Comparison of ENCODE assay signal across 8 mouse cellular contexts in the genomic region with DNA sequence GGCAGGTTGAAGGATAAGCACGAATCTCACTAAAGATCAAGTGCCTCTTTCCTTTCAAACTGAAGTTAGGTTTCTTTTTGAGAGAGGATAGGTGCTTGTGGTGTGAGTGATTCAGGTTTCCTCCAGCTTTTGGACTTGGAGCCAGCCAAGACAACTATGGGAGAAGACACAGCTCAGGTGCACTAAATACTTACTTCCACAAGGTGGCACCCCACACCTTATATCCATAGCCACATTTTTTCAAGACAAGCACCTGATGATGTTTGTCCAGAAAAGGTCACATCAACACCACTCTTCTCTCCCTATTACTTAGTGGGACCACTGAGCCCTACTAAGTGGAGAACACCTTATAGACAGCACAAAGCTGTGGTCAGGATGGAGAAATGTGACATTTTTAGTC. TPM values are rescaled to one million over a fixed set of nuclear protein-coding genes. Genes with fewer than 3 reads are reported as not detected.
DNase-seq lines count a peak whose midpoint lies in the region; ATAC-seq lines count a peak whose summit lies in the region.

No protein-coding gene starts in this region.

- H3K27ac ChIP-seq in hindbrain, embryonic 16.5 days (ENCODE audit: low read depth, low read length), result no peak overlapping the region

- H3K27me3 ChIP-seq in hindbrain, embryonic 16.5 days (replicated peaks; ENCODE audit: control insufficient read depth, insufficient read depth, low read length), result no peaks in the 10 kb centered on the region

- H3K4me1 ChIP-seq in hindbrain, embryonic 16.5 days (ENCODE audit: control insufficient read depth, insufficient read depth, low read depth, low read length), result no peaks in the 10 kb centered on the region

- H3K4me2 ChIP-seq in hindbrain, embryonic 16.5 days (ENCODE audit: low read length), result no peak overlapping the region

- DNase-seq in heart, postnatal 4 days, result peak; percentile 14
- DNase-seq in heart, postnatal 25 days (ENCODE audit: low spot score), result no peak
- peak; percentile 44 for DNase-seq in 3T3-L1 (ENCODE audit: low read depth, low spot score)
- peak; percentile 41 for DNase-seq in MEL-GATA-1-ER (ENCODE audit: extremely low read depth, low read depth)
- DNase-seq in cerebellum, postnatal 25 days, result peak; percentile 11 to 40
- DNase-seq in left cerebral cortex, adult 18-20 months (ENCODE audit: low spot score in 2 of 2), result peak; percentile 3 to 14
- no peak for DNase-seq in testis, postnatal 10 days (ENCODE audit: low spot score)

- 0 out of 2 replicates have a peak, but pooled peaks cover 2% of the 10 kb centered on the region for H3K9me3 ChIP-seq in hindbrain, embryonic 16.5 days (ENCODE audit: control insufficient read depth, low read length)

- intact Hi-C loops in heart, postnatal 25 days (cut with DNase I), result loop anchor here (2.0 to 10.0 kb wide), 2 partner anchors 90 to 518 kb away; no protein-coding TSS in a partner anchor

- no peak for ATAC-seq in hindbrain, embryonic 16.5 days

- no peak overlapping the region for H3K9ac ChIP-seq in hindbrain, embryonic 16.5 days (ENCODE audit: low read depth, low read length)

- no peak overlapping the region for H3K4me3 ChIP-seq in hindbrain, embryonic 16.5 days (ENCODE audit: low read length)

- WGBS in hindbrain, embryonic 16.5 days, result 19% methylated on average over 1 of the region's 1 CpGs

- H3K36me3 ChIP-seq in hindbrain, embryonic 16.5 days (ENCODE audit: control insufficient read depth, insufficient read depth, low read length), result no peaks in the 10 kb centered on the region

RNA-seq across cellular contexts. Expression of a gene that starts 52.1 kb away (rescaled TPM):
- total RNA-seq in heart, postnatal 4 days (2021), result 10 to 100 TPM; 16.0 to 16.6 TPM
- total RNA-seq in heart, postnatal 25 days (2021), result 1 to 10 TPM; 6.3 to 7.1 TPM
- total RNA-seq in left cerebral cortex, adult 18-20 months (2021), result 10 to 100 TPM; 33.1 to 39.1 TPM
- 18.5 and 20.8 TPM in 2 replicates for polyA plus RNA-seq in hindbrain, embryonic 16.5 days (2015; fragmentation: Nextera tagmentation; extraction: Ambion mirVana)

Comparison
In these comparisons a context has a peak if more than half of its experiments do, and no peak if none do; other contexts are left out.
1. DNase-seq: peak in heart, postnatal 4 days (single experiment), 3T3-L1 (single experiment), MEL-GATA-1-ER (single experiment), cerebellum, postnatal 25 days (2 of 2) and left cerebral cortex, adult 18-20 months (2 of 2); none in heart, postnatal 25 days (single experiment) and testis, postnatal 10 days (single experiment).